Mouse (Mus musculus) T-helper 2 cell (primary cell): ENCODE measurements at regions not wholly inside any gene's neighbourhood (a gene's known extent, or its start where the extent isn't known, plus 50 kb on each side); places are given as distances from the start of the nearest gene placed in this dataset.

ENCODE experiments used
- in situ Hi-C: fragments of 300-600 bp; cut with MboI, MseI; formaldehyde crosslinking; loops from one replicate; pipeline ENCODE4 v1.15.1; 2025; ENCODE audit warnings: high pct_unique_total_duplicates

- in situ Hi-C loops: no loop called here
Observed at GRCm38 (mm10) chr14:105841888-105842287, 54.7 kb downstream of the Spry2 start.

DNA sequence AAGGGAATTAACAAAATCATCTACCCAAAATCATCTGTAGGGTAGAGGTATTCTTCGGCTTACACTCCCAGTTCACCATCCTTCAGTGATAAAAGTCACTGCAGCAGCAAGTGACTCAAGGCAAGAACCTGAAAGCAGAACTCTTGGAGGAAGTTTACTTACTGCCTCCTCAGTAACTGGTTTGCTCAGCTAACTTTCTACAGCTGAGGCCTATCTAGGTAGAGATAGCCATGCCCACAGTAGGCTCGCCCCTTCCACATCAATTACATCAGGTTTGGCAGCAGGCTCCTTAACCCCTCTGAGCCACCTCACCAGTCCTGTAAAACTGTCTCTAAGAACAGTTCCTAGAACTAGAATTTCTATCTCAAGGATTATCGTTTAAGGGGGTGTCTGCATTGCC, 59.1 kb downstream of the Spry2 start:
- in situ Hi-C loops: no loop called here

DNA sequence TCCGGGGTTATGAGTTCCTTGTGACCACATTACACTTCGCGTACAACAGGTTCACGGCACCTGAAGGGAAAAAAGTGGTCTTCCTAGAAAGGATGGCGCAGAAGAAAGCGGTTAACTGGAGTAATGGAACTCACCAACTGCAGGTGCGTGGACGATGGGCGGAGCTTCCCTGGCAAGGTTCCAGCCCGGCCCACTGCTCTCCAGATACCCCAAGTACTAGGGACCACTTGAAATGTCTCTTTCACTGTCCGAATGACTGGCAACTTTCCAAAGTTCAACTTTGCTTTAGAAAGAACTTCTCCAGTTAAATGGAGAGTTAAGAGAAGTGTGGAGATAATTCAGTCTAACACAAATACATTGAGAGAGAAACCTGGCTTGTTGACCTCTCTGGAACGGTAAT, 65.9 kb downstream of the Spry2 start:
- in situ Hi-C loops: no loop called here

- in situ Hi-C loops: no loop called here
Observed at GRCm38 (mm10) chr14:105830301-105830700, 66.3 kb downstream of the Spry2 start.

DNA sequence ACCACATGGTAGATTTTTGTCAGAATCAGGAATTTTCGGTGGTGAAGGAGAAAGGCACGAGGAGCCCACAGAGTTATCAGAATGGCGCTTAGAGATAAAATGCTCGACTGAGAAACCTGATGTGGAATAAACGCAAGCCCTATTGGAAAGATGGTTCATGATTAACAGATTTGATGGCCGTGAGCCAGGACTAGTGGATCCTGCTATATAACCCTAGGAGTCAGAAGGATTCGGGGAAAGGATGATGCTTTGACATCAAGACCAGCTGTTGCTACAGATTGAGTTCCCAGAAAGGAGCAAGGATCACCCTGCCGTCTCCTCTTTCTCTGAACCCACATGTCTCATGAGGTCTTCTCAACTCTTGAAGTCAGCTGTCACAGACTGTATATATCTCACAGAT, 73.5 kb downstream of the Spry2 start:
- in situ Hi-C loops: no loop called here

GRCm38 (mm10) chr14:105822653-105823052, 74.0 kb downstream of the Spry2 start:
- in situ Hi-C loops: no loop called here

- in situ Hi-C loops: no loop called here
Observed at GRCm38 (mm10) chr14:105819534-105819933, 77.1 kb downstream of the Spry2 start.

GRCm38 (mm10) chr14:105818841-105819240, 77.8 kb downstream of the Spry2 start:
- in situ Hi-C loops: no loop called here

DNA sequence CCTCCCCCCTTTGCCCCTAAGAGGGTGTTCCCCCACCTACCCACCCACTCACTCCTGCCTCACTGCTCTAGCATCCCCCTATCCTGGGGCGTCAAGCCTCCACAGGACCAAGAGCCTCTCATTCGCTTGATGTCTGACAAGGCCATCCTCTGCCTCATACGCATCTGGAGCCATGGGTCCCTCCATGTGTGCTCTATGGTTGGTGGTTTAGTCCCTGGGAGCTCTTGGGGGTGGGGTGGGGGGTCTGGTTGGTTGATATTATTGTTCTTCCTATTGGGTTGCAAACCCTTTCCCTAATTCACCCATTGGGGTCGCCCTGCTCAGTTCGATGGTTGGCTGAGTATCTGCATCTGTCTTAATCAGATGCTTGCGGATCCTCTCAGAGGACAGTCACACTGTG, 79.1 kb downstream of the Spry2 start:
- in situ Hi-C loops: no loop called here

- in situ Hi-C loops: no loop called here
Observed at GRCm38 (mm10) chr14:105815827-105816226, 80.8 kb downstream of the Spry2 start.

GRCm38 (mm10) chr14:105815281-105815680, 81.3 kb downstream of the Spry2 start:
- in situ Hi-C loops: no loop called here

DNA sequence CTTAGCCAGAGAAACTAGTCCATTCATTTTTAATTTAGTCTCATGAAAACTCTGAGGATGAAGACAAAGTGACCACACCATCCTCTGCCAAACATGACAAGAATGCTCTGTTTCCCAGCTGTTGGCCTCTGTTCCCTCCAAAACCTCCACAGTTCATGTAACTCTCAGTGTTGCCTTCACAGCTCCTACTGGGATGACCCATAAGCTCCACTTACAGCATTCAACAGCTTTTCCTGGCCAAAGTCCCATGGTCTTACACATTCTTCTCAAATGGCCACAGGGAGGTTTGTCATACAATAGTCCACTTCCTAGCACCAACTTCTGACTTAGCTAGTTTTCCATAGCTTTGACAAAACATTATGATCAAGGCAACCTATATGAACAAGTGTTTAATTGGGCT, 83.0 kb downstream of the Spry2 start:
- in situ Hi-C loops: no loop called here

DNA sequence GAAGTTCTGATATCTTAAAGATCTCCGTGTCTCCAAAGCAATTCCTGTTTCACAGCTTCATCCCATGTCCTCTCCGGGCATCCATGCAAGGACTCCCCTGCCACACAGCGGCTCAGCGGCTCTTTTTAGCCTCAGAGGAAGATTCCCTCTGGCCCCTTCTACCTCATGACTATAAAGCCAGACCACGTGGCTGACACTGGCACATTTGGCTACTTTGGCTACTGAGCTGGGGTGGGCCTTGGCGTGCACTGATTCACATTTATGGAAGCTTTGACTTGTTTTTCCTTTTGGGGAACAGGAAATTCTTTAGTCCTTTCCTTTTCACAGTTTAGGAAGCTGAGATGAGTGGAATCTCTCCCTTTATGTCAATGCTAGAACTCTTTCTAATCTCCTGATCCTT, 83.5 kb downstream of the Spry2 start:
- in situ Hi-C loops: no loop called here

GRCm38 (mm10) chr14:105805762-105806161, 90.9 kb downstream of the Spry2 start:
- in situ Hi-C loops: no loop called here

GRCm38 (mm10) chr14:105805362-105805761, 91.3 kb downstream of the Spry2 start:
- in situ Hi-C loops: no loop called here

DNA sequence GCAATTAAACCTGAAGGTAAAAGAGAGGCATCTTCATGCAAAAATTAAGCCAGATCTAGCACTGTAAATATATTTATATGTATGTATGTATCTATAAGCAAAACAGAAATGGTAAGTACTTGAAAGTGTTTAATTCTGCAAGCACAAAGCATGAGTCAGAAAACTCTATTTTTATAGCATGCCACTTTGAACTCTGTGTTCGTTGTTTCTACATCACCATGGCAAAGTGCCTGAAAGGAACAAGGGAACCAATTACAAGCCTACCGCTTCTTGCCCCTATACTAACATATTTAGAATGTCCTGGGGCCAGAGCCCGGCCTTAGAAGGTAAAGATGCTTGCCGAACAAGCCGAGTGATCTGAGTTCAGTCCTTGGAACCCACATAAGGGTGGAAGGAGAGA, 91.9 kb downstream of the Spry2 start:
- in situ Hi-C loops: loop anchor here (5.0 kb wide), 1 partner anchor 67 kb away; no protein-coding TSS in a partner anchor

DNA sequence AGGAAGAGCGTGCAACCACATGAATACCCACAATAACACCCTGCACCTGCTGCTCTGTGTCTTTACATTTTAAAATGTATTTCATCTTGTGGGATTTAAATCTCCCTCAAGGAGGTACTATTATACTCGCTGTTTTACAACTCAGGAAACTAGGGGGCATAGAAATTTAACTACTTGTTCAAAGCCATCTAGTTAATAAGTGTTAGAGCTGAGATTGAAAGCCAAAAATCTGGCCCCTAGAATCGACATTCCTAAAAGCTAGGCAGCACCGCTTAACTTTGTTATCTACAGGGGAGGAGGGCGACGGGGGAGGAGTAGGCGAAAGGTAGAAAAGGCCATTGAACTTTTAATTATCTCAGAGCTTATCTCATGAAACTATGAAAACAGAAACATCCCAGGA, 93.3 kb downstream of the Spry2 start:
- in situ Hi-C loops: loop anchor here (5.0 kb wide), 1 partner anchor 66 kb away; no protein-coding TSS in a partner anchor

GRCm38 (mm10) chr14:105802529-105803280, 93.9 kb downstream of the Spry2 start:
- in situ Hi-C loops: loop anchor here (5.0 kb wide), 1 partner anchor 65 kb away; no protein-coding TSS in a partner anchor

DNA sequence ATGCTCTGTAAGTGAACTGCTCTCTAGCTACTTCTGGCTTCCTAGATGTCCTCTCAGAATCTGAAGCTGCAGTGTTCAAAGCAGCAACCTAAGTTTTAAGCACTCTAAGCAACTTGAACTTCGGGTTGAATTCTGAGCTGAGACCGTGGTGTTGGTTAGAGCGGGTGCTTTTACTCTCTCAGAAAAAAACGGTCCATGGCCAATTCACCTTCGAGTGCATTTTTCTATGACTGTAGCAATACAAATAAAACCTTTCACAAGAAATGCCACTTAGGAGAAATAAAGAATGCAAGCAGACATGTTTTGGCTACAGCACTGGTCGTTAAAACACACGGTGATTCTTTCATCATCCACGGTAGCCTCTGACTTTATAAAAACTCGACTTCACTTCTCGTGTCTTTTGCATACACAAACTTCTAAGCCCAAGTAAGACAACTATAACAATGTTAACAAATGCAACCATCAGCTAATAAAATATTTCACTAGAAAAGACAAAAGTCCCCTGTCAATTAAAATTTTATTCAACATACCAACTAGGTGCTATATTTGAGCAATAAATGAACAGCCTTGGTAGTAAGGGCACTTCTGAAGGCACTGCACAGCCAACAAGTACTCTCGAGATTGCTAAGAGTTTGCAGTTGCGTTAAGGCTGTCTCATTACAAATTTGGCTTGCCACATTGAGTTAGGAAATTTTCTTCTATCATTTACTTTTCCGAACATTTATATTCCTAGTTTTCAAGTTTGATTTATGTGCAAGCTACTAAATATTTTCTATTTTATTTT, 96.3 kb downstream of the Spry2 start:
- in situ Hi-C loops: loop anchor here (5.0 kb wide), 1 partner anchor 63 kb away; no protein-coding TSS in a partner anchor

- in situ Hi-C loops: no loop called here
Observed at GRCm38 (mm10) chr14:105799401-105799861, 97.2 kb downstream of the Spry2 start.

DNA sequence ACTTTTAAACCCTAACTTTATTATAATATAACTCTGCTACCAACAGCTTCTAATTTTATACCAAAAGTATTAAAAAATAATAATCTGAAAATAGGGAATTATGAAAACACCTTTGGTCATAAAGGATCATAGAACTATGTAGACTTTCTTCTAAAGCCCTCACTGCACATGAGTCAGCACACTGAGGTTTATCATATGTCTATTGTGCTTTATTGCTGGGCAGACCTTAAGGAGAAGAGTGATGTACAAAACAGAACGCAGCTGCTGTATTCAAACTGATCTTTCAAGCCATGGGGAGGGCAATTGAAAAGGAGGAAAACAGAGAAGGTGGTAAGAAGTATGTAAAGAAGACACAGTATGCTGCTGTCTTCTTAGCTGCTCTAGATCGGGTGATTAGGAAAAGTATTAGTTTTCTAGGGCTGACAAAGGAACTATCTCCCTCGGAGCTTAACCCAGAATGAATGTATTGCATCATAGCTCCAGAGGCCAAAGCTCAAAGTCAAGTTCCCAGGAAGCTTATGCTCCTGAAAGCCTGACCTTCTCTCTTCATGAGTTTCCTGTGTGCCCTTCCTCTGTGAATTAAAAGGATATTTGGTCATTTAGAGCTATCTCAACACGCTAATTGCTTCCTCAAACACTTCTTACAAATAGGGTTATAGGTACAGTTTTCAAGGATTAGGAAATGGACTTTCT, 103.5 kb downstream of the Spry2 start:
- in situ Hi-C loops: no loop called here

DNA sequence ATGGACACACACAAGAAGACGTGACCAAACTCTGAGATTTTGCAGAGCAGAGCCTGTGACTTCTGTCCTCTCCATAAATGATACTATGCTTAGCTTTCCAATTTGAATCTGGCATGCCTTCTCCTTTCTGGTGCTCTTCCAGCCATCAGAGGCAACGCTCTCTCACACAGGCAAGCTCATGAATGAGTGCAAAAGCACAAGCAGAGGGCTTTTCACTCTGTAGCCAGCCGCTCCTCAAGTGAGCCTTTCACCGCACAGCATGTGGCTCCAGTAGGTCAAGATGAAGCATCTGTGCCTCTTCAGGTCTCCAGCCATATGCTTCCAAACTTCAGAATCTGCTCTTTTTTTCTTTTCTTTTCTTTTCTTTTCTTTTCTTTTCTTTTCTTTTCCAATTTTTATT, 106.2 kb downstream of the Spry2 start:
- in situ Hi-C loops: no loop called here
